Mouse (Mus musculus) CH12.LX (cell line): ENCODE measurements around the gene Phlda1.

ENCODE experiments used
- BHLHE40 ChIP-seq: IDR thresholded peaks from 2 replicates; pipeline ENCODE4 v1.6.1; 2011; ENCODE audit warnings: mild to moderate bottlenecking, low read depth, low read length, improper control_type of control experiment
- CTCF ChIP-seq, 2 experiments: IDR thresholded peaks in 1 of 2; conservative IDR thresholded peaks in 1 of 2; 2 replicates each; pipeline ENCODE4 v1.5.1; 2011 to 2012; ENCODE audit warnings: low read depth in 2 of 2, low read length in 2 of 2, improper control_type of control experiment in 1 of 2, inconsistent platforms in 1 of 2, mild to moderate bottlenecking in 1 of 2, moderate library complexity in 1 of 2
- EP300 ChIP-seq: IDR thresholded peaks from 2 replicates; pipeline ENCODE4 v1.6.1; 2011; ENCODE audit warnings: low read length, improper control_type of control experiment
- IRF4 ChIP-seq: IDR thresholded peaks from 2 replicates; pipeline ENCODE4 v1.6.1; 2014; ENCODE audit warnings: low read depth, mild to moderate bottlenecking, inconsistent platforms, low read length, improper control_type of control experiment
- MAFK ChIP-seq: IDR thresholded peaks from 2 replicates; pipeline ENCODE4 v1.6.1; 2011; ENCODE audit warnings: low read length, improper control_type of control experiment; ENCODE audit not compliant: insufficient replicate concordance
- POLR2A ChIP-seq: IDR thresholded peaks from 2 replicates; pipeline ENCODE4 v1.6.1; 2011; ENCODE audit warnings: low read depth, mild to moderate bottlenecking, improper control_type of control experiment, low read length
- POLR2AphosphoS2 ChIP-seq: IDR thresholded peaks from 2 replicates; pipeline ENCODE4 v1.6.1; 2011; ENCODE audit warnings: low read depth, low read length, improper control_type of control experiment
- RAD21 ChIP-seq: IDR thresholded peaks from 2 replicates; pipeline ENCODE4 v1.6.1; 2011; ENCODE audit warnings: low read depth, mild to moderate bottlenecking, low read length, improper control_type of control experiment, moderate library complexity
- RCOR1 ChIP-seq: conservative IDR thresholded peaks from 2 replicates; pipeline ENCODE4 v1.6.1; 2012; ENCODE audit warnings: low read depth, mild to moderate bottlenecking, inconsistent platforms, low read length, improper control_type of control experiment
- SMC3 ChIP-seq: IDR thresholded peaks from 2 replicates; pipeline ENCODE4 v1.6.1; 2011; ENCODE audit warnings: low read depth, low read length, improper control_type of control experiment
- ZNF384 ChIP-seq: IDR thresholded peaks from 2 replicates; pipeline ENCODE4 v1.6.1; 2012; ENCODE audit warnings: low read depth, low read length, improper control_type of control experiment, inconsistent platforms

- TF ChIP-seq CTCF (conservative IDR thresholded peaks at IDR 0.05 in 1 of 2, IDR thresholded peaks at IDR 0.05 in 1 of 2; ENCODE audit: low read depth in 2 of 2, low read length in 2 of 2) = no peak
- TF ChIP-seq MAFK = no peak
- TF ChIP-seq SMC3 = no peak
- TF ChIP-seq RCOR1 = no peak
- TF ChIP-seq BHLHE40 = no peak
- TF ChIP-seq RAD21 = no peak
- no peak for TF ChIP-seq EP300
- TF ChIP-seq IRF4 = no peak
- TF ChIP-seq POLR2A = no peak
- TF ChIP-seq POLR2AphosphoS2 = no peak
- TF ChIP-seq ZNF384 = no peak
These were observed 17.8 kb downstream of the Phlda1 start for GRCm38 (mm10) chr10:111523894-111524293.
